In genomic region chr19:17140016-17140914, GRCm38 (mm10) we compare ENCODE assay signal across 22 mouse cellular contexts.
DNase-seq lines count a peak whose midpoint lies in the region; ATAC-seq lines count a peak whose summit lies in the region.
"Had no signal": no experiment of that assay in that cellular context is flagged by ENCODE, and none has a peak within 500 bp of the region (broad histone marks: within the 10 kb centered on the region; RNA-seq: fewer than 3 reads in every experiment).

No protein-coding gene starts in this region.

- no peak overlapping the region for H3K4me2 ChIP-seq in forebrain, embryonic 15.5 days (replicated peaks)
- H3K4me2 ChIP-seq: embryonic facial prominence, embryonic 12.5 days; hindbrain, embryonic 15.5 days had no signal

- H3K9me3 ChIP-seq in forebrain, embryonic 15.5 days: no peaks in the 10 kb centered on the region
- H3K9me3 ChIP-seq: embryonic facial prominence, embryonic 12.5 days; hindbrain, embryonic 15.5 days; limb, embryonic 10.5 days had no signal

- H3K4me3 ChIP-seq in forebrain, embryonic 15.5 days: no peak overlapping the region
- H3K4me3 ChIP-seq: embryonic facial prominence, embryonic 12.5 days; erythroblast, embryonic 14.5 days; hindbrain, embryonic 15.5 days; left cerebral cortex, adult 2 months; limb, embryonic 10.5 days had no signal

- no peaks in the 10 kb centered on the region for H3K27me3 ChIP-seq in forebrain, embryonic 15.5 days
- H3K27me3 ChIP-seq: hindbrain, embryonic 15.5 days had no signal

- peak; percentile 42 for DNase-seq in adrenal gland, adult 2 months
- no peak for DNase-seq in adrenal gland, postnatal 14 days
- DNase-seq in 416B (ENCODE audit: low read depth) (peak; percentile 83), adipocyte (ENCODE audit: low spot score) (peak; percentile 20)
- DNase-seq in large intestine, adult 2 months (ENCODE audit: low read depth, low spot score): peak; percentile 67
- DNase-seq in ovary, postnatal 36 days (ENCODE audit: low spot score): no peak
- DNase-seq in lung, postnatal 36 days: no peak
- DNase-seq: cerebellum, postnatal 10 days; forebrain, postnatal 0 days; heart, postnatal 4 days; kidney, adult 18-20 months; kidney, postnatal 14 days; liver, postnatal 0 days; lung, postnatal 14 days; right cerebral cortex, adult 18-20 months; thymus, postnatal 25 days had no signal

- no peak for ATAC-seq in forebrain, embryonic 15.5 days (replicated peaks)
- ATAC-seq: forebrain, postnatal 0 days; liver, postnatal 0 days had no signal

- no peaks in the 10 kb centered on the region for H3K4me1 ChIP-seq in forebrain, embryonic 15.5 days
- H3K4me1 ChIP-seq: embryonic facial prominence, embryonic 12.5 days had no signal

- no peaks in the 10 kb centered on the region for H3K36me3 ChIP-seq in forebrain, embryonic 15.5 days
- H3K36me3 ChIP-seq: embryonic facial prominence, embryonic 12.5 days; hindbrain, embryonic 15.5 days; limb, embryonic 10.5 days had no signal

- H3K9ac ChIP-seq in forebrain, embryonic 15.5 days (replicated peaks): no peak overlapping the region
- H3K9ac ChIP-seq: embryonic facial prominence, embryonic 12.5 days; forebrain, postnatal 0 days; hindbrain, embryonic 15.5 days; liver, postnatal 0 days had no signal

- H3K27ac ChIP-seq in forebrain, embryonic 15.5 days (replicated peaks): no peak overlapping the region
- H3K27ac ChIP-seq: embryonic facial prominence, embryonic 12.5 days; hindbrain, embryonic 15.5 days; left cerebral cortex, adult 2 months; limb, embryonic 10.5 days had no signal

- WGBS in large intestine, adult 2 months: 24% methylated on average over 12 of the region's 12 CpGs
- 90% methylated on average over 12 of the region's 12 CpGs for WGBS in forebrain, embryonic 15.5 days

Comparison
In these comparisons a context has a peak if more than half of its experiments do, and no peak if none do; other contexts are left out.
1. DNase-seq: peak in adrenal gland, adult 2 months (single experiment), 416B (single experiment), adipocyte (single experiment) and large intestine, adult 2 months (single experiment); none in adrenal gland, postnatal 14 days (single experiment), ovary, postnatal 36 days (single experiment) and lung, postnatal 36 days (single experiment).